Mouse (Mus musculus) midbrain, embryonic 11.5 days (tissue): ENCODE measurements around the gene Mta1. TPM values are rescaled to one million over a fixed set of nuclear protein-coding genes. Genes with fewer than 3 reads are reported as not detected.

Experiments used
- ATAC-seq: fragments of 200-750 bp; cut with Nextera tagmentation; 2 replicates; pipeline ENCODE4 v1.8.0; 2017; ENCODE audit warnings: moderate TSS enrichment, moderate library complexity; ENCODE audit not compliant: low FRiP score
- DNase-seq: peaks from one replicate; pipeline ENCODE4 v3.0.0; 2015; ENCODE audit warnings: low spot score; ENCODE audit errors: missing footprints
- H3K27ac ChIP-seq: fragments of 300-500 bp; sonication (generic); 2 replicates; pipeline ENCODE4 v1.5.1; 2014; ENCODE audit warnings: low read depth, low read length
- H3K27me3 ChIP-seq: fragments of 300-500 bp; sonication (generic); 2 replicates; pipeline ENCODE4 v1.6.1; 2014; ENCODE audit warnings: mild to moderate bottlenecking, low read length, moderate library complexity, mixed read lengths; ENCODE audit not compliant: control insufficient read depth, insufficient read depth
- H3K36me3 ChIP-seq: fragments of 300-500 bp; sonication (generic); 2 replicates; pipeline ENCODE4 v1.6.1; 2014; ENCODE audit warnings: mild to moderate bottlenecking, low read length, moderate library complexity, mixed read lengths; ENCODE audit not compliant: control insufficient read depth, insufficient read depth
- H3K4me1 ChIP-seq: fragments of 300-500 bp; sonication (generic); 2 replicates; pipeline ENCODE4 v1.6.1; 2014; ENCODE audit warnings: low read length; ENCODE audit not compliant: control insufficient read depth, insufficient read depth
- H3K4me2 ChIP-seq: fragments of 300-500 bp; sonication (generic); 2 replicates; pipeline ENCODE4 v1.6.1; 2014; ENCODE audit warnings: mild to moderate bottlenecking, moderate library complexity
- H3K4me3 ChIP-seq: fragments of 300-500 bp; sonication (generic); 2 replicates; pipeline ENCODE4 v1.5.1; 2014; ENCODE audit warnings: low read depth, low read length
- H3K9ac ChIP-seq: fragments of 300-500 bp; sonication (generic); 2 replicates; pipeline ENCODE4 v1.6.1; 2014; ENCODE audit warnings: low read length
- H3K9me3 ChIP-seq: fragments of 300-500 bp; sonication (generic); 2 replicates; pipeline ENCODE4 v1.6.1; 2016; ENCODE audit warnings: low read length; ENCODE audit not compliant: control insufficient read depth
- WGBS: fragments of 180-500 bp; shearing (Covaris S2); extraction: QIAGEN DNeasy Blood & Tissue Kit; methylation state at CpG from one replicate; pipeline ENCODE4 v1.1.7; 2014; 5-methylcytosine and 5-hydroxymethylcytosine counted together
- polyA plus RNA-seq: library from polyadenylated mRNA; unstranded; fragments of >200 nt; fragmentation: Nextera tagmentation; extraction: Ambion mirVana; gene quantifications from 2 replicates; pipeline ENCODE4 v1.2.1, GENCODE M21; 2014

Gene Mta1
- polyA plus RNA-seq, 1 experiment from 2014 or later: 21.4 TPM

DNA sequence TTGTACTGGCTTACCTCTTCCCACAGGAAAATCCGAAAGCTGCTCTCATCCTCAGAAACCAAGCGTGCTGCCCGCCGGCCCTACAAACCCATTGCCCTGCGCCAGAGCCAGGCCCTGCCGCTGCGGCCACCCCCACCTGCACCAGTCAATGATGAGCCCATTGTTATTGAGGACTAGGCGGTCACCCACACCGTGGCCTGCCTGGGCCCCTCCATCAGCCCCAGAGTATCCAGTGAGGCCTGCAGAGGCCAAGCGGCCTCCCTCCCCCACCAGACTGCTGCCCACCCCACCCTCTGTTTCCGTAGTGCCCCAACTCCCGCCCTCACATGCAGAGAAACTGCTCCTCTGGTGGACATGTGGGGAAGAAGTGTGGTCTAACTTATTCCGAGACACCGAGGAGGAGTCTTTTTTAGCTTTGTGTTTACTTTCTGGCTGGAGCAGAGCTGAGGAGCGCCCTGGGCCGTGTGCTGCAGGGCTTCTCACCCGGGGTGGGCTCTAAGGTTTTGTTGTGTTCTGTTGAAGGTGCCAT, 38.5 kb downstream of the Mta1 start:
- no peak for ATAC-seq
- Histone ChIP-seq H3K36me3 (peaks cover 47% of the 10 kb centered on the region), H3K27ac (no peak overlapping the region), H3K27me3 (no peaks in the 10 kb centered on the region), H3K4me3 (no peak overlapping the region), H3K9ac (no peak overlapping the region), H3K4me2 (no peak overlapping the region), H3K4me1 (peaks cover 23% of the 10 kb centered on the region), H3K9me3 (no peaks in the 10 kb centered on the region)
- WGBS: 80% methylated on average over 17 of the region's 17 CpGs
- no peak for DNase-seq

DNA sequence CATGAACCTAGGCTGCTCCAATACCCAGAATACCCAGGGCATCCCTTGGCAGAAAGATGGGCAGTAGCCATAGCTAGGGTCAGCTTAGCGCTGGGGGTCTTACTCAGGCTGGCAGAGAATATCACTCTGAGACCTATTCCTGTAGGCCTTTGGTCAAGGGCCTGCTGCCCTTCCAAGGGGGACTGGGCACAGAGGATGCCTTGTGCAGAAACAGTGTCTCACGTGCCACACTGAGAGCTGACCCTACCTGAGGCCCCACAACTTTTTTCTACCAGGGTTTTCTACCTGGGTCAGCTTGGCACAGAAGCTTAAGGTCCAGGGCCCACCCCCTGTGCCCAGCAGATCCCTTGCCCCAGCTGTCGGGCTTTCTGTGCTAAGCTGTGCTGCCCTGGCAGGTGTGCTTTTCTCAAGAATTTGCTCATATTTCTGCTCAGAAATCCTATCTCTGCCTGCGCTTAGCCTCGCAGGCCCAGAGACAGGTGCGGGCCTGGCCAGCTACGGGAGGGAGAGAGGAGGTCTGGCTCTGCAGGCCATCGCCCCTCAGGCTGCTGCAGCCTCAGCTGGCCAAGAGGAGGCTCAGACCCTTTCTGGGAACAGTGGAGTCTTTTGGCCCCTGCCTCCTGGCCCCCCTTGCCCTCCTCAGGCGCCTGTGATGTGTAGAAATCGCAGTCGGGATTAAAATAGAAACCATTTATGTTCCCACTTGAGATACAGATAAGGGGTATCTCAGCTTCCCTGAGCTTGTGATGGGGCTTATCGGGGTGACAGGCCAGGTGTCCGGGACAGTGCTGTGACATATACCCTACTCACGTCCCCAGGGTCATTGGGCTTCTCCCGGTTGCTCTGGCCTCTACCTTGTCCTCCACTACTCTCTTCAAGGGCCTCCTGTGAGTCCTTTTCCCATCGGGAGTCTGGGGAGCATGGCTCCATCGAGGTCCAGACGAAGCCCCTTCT, 39.5 kb downstream of the Mta1 start:
- H3K4me3 ChIP-seq: no peak overlapping the region
- no peak overlapping the region for H3K9ac ChIP-seq
- H3K27ac ChIP-seq: no peak overlapping the region
- peaks cover 33% of the 10 kb centered on the region for H3K4me1 ChIP-seq
- H3K4me2 ChIP-seq: no peak overlapping the region
- no peaks in the 10 kb centered on the region for H3K27me3 ChIP-seq
- peaks cover 39% of the 10 kb centered on the region for H3K36me3 ChIP-seq
- 89% methylated on average over 18 of the region's 18 CpGs for WGBS
- no peak for ATAC-seq
- no peak for DNase-seq
- H3K9me3 ChIP-seq: no peaks in the 10 kb centered on the region

GRCm38 (mm10) chr12:113138291-113138690, 40.2 kb downstream of the Mta1 start:
- Histone ChIP-seq H3K9me3 (no peaks in the 10 kb centered on the region), H3K4me3 (no peak overlapping the region), H3K27me3 (no peaks in the 10 kb centered on the region), H3K4me1 (peaks cover 40% of the 10 kb centered on the region), H3K9ac (peak overlapping the region; percentile 32; the same call in 1 of the 2 replicates), H3K4me2 (no peak overlapping the region), H3K36me3 (peaks cover 33% of the 10 kb centered on the region), H3K27ac (peak overlapping the region; percentile 90; the same call in 1 of the 2 replicates)
- DNase-seq: no peak
- 87% methylated on average over 6 of the region's 6 CpGs for WGBS
- no peak for ATAC-seq

- Histone ChIP-seq H3K4me1 (peaks cover 40% of the 10 kb centered on the region), H3K36me3 (peaks cover 25% of the 10 kb centered on the region)
- WGBS: 38% methylated on average over 11 of the region's 11 CpGs
Observed at GRCm38 (mm10) chr12:113138901-113139864, 41.1 kb downstream of the Mta1 start.

GRCm38 (mm10) chr12:113139908-113140615, 42.0 kb downstream of the Mta1 start, which contains the start of gene Crip2:
TSS of gene Crip2 (plus strand) at chr12:113140236.
- peaks cover 40% of the 10 kb centered on the region for H3K4me1 ChIP-seq
- no peaks in the 10 kb centered on the region for H3K9me3 ChIP-seq
- peak within 1 kb of the TSS; percentile 90 for H3K27ac ChIP-seq
- peak within 1 kb of the TSS; percentile 67 for H3K4me3 ChIP-seq
- under 1% methylated on average over 65 of the region's 68 CpGs for WGBS
- peak within 1 kb of the TSS; percentile 61 for H3K4me2 ChIP-seq
- H3K27me3 ChIP-seq: no peaks in the 10 kb centered on the region
- peak; percentile 91 for ATAC-seq
- H3K36me3 ChIP-seq: peaks cover 21% of the 10 kb centered on the region
- peak within 1 kb of the TSS; percentile 80 for H3K9ac ChIP-seq
- peak; percentile 99 for DNase-seq

More at GRCm38 (mm10) chr12:113138901-113139864, 41.1 kb downstream of the Mta1 start:
- Histone ChIP-seq H3K27ac (peak overlapping the region; percentile 90), H3K4me3 (peak overlapping the region; percentile 67), H3K27me3 (no peaks in the 10 kb centered on the region), H3K9me3 (no peaks in the 10 kb centered on the region), H3K9ac (peak overlapping the region; percentile 80), H3K4me2 (peak overlapping the region; percentile 61)
- peak; percentile 4 for ATAC-seq
- peak; percentile 94 for DNase-seq

- under 1% methylated on average over 49 of the region's 49 CpGs for WGBS
- peaks cover 40% of the 10 kb centered on the region for H3K4me1 ChIP-seq
- H3K27me3 ChIP-seq: no peaks in the 10 kb centered on the region; the same call in 1 of the 2 replicates
- H3K27ac ChIP-seq: peak overlapping the region; percentile 90; the same call in 1 of the 2 replicates
- no peaks in the 10 kb centered on the region for H3K9me3 ChIP-seq
- peak overlapping the region; percentile 80 for H3K9ac ChIP-seq
- ATAC-seq (peak; percentile 6), DNase-seq (peak; percentile 94)
- peak overlapping the region; percentile 67 for H3K4me3 ChIP-seq
- H3K36me3 ChIP-seq: peaks cover 15% of the 10 kb centered on the region
- H3K4me2 ChIP-seq: peak overlapping the region; percentile 61
Observed at GRCm38 (mm10) chr12:113140616-113141411, 42.7 kb downstream of the Mta1 start.

DNA sequence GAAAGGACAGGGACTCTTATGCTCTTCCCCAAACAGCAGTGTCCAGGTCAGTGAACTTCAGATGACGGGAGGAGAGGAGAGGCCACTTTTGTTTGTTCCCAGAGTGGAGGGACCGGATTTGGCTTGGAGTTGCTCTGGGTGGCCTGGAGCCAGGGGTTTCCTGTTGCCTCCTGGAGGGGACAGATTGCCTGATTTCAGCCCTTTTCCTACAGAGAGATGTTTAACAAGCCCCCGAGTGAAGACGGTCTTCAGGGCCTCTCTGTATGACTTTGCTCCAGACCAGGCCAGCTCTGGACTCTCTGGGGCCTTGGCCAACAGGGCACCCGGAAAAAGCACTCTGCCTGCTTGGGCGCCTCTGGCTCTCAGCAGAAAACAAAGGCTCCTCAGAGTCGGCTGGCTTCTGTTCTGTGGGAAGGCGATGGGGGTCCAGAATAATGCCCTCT, 43.5 kb downstream of the Mta1 start:
- Histone ChIP-seq H3K27me3 (no peaks in the 10 kb centered on the region; the same call in 1 of the 2 replicates), H3K27ac (peak overlapping the region; percentile 40), H3K4me2 (peak overlapping the region; percentile 61), H3K9me3 (no peaks in the 10 kb centered on the region), H3K36me3 (peaks cover 10% of the 10 kb centered on the region), H3K9ac (peak overlapping the region; percentile 80), H3K4me3 (peak overlapping the region; percentile 67), H3K4me1 (peaks cover 44% of the 10 kb centered on the region)
- 31% methylated on average over 8 of the region's 8 CpGs for WGBS
- DNase-seq: no peak
- no peak for ATAC-seq
